Mouse (Mus musculus) CD4-positive, CD25-positive, alpha-beta regulatory T cell, adult 2 months (primary cell): Measurements from ENCODE around the gene Tbx3.

Experiments used
- DNase-seq: peaks from one replicate; pipeline ENCODE4 v3.0.0-alpha.2; 2012; ENCODE audit warnings: low read depth, low spot score

Gene Tbx3

GRCm38 (mm10) chr5:119670566-119671108, at the start of gene Tbx3:
TSS of gene Tbx3 (plus strand) at chr5:119670669.
- peak; percentile 3 for DNase-seq

- DNase-seq, result no peak
Observed at GRCm38 (mm10) chr5:119622076-119622475, 48.4 kb upstream of the Tbx3 start.

GRCm38 (mm10) chr5:119624554-119624953, 45.9 kb upstream of the Tbx3 start:
- DNase-seq, result no peak

GRCm38 (mm10) chr5:119625603-119626002, 44.9 kb upstream of the Tbx3 start:
- no peak for DNase-seq

GRCm38 (mm10) chr5:119626154-119626553, 44.3 kb upstream of the Tbx3 start:
- DNase-seq, result no peak

- no peak for DNase-seq
Observed at GRCm38 (mm10) chr5:119626662-119627061, 43.8 kb upstream of the Tbx3 start.

GRCm38 (mm10) chr5:119628100-119628499, 42.4 kb upstream of the Tbx3 start:
- no peak for DNase-seq

- DNase-seq, result no peak
Observed at GRCm38 (mm10) chr5:119628746-119629327, 41.6 kb upstream of the Tbx3 start.

GRCm38 (mm10) chr5:119633581-119633980, 36.9 kb upstream of the Tbx3 start:
- DNase-seq, result peak; percentile 4

- no peak for DNase-seq
Observed at GRCm38 (mm10) chr5:119634861-119635260, 35.6 kb upstream of the Tbx3 start.

- DNase-seq, result no peak
Observed at GRCm38 (mm10) chr5:119638300-119638699, 32.2 kb upstream of the Tbx3 start.

GRCm38 (mm10) chr5:119641094-119641493, 29.4 kb upstream of the Tbx3 start:
- no peak for DNase-seq

GRCm38 (mm10) chr5:119641714-119642113, 28.8 kb upstream of the Tbx3 start:
- no peak for DNase-seq

- DNase-seq, result no peak
Observed at GRCm38 (mm10) chr5:119646965-119647364, 23.5 kb upstream of the Tbx3 start.

- DNase-seq, result no peak
Observed at GRCm38 (mm10) chr5:119651135-119651965, 19.1 kb upstream of the Tbx3 start.

- DNase-seq, result no peak
Observed at GRCm38 (mm10) chr5:119656354-119656753, 14.1 kb upstream of the Tbx3 start.

GRCm38 (mm10) chr5:119656856-119657255, 13.6 kb upstream of the Tbx3 start:
- DNase-seq, result no peak

- DNase-seq, result no peak
Observed at GRCm38 (mm10) chr5:119657362-119657761, 13.1 kb upstream of the Tbx3 start.

GRCm38 (mm10) chr5:119657804-119658203, 12.7 kb upstream of the Tbx3 start:
- DNase-seq, result no peak

- DNase-seq, result no peak
Observed at GRCm38 (mm10) chr5:119658396-119658795, 12.1 kb upstream of the Tbx3 start.

- no peak for DNase-seq
Observed at GRCm38 (mm10) chr5:119659041-119659440, 11.4 kb upstream of the Tbx3 start.

- no peak for DNase-seq
Observed at GRCm38 (mm10) chr5:119660526-119661410, 9.7 kb upstream of the Tbx3 start.
